Mouse (Mus musculus): ENCODE results near the gene F5. TPM values are rescaled to one million over a fixed set of nuclear protein-coding genes. Genes with fewer than 3 reads are reported as not detected.

F5 gene
- total and polyA plus RNA-seq, 3 experiments, result not detected

DNA sequence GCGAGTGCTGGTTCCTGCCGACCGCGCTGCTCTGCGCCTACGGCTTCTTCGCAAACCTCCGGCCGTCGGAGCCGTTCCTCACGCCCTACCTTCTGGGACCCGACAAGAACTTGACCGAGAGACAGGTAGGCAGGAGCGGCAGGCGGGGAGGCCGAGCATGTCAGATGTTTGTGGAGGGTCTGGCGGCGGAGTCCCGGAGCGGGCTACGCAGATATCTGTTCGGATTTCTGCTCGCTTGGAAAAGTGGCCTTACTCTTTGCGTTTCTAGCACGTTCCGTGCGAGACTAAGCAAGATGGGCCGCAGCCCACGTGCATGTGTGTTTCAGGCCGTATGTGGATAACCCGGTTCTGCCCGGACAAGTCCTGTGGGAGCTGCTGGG lies 97.7 kb downstream of the F5 start:
- DNase-seq (ENCODE audit: low read depth, low spot score), result no peak

DNA sequence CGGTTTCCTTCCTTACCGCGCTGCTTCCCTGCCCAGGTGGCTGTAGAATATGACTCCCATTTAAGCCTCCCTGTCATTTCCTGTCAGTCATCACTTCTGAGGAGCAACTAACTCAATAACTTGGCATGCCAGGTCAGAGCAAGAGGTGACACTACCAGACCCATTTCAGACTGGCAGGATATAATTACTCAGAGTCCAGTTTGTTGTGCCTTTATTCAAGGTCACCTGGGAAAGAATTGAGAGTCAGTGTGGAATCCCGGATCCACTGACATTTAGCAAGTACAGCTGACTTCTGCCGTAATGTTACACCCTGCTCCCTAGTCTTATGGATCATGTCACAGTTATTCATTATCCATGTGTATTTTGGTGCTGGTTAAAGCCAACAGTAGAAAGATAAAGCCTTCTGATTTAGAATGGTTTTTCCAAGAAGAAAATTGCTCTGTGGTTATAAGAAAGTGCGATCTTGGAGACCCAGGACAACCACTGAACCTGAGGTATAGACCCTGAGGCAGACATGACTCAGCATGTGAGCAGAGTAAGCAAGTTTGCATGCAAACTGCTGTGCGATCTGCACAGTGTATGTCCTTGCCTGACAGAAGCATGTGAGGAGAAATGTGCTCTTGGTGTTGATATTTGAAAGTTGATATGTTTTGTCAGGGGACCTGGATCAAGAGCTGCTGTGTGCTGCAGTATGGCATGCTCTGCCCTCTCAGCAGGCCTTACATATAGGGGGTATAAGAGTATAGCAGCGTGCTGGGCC lies 98.9 kb downstream of the F5 start:
- peaks cover 5 to 15% of the 10 kb centered on the region in 2 experiments for H3K4me1 ChIP-seq (ENCODE audit: control insufficient read depth in 1 of 2, insufficient read depth in 2 of 2, low read length in 2 of 2)
- no peak overlapping the region for H3K27ac ChIP-seq (ENCODE audit: control insufficient read depth, low read depth, low read length)
- H3K9ac ChIP-seq (ENCODE audit: control insufficient read depth, low read depth, low read length, poor library complexity, severe bottlenecking), result peak overlapping the region; percentile 3; the same call in 1 of the 2 replicates
- peaks cover 0 to 17% of the 10 kb centered on the region in 2 experiments; a peak in 2 of 4 replicates for H3K36me3 ChIP-seq (ENCODE audit: control insufficient read depth in 1 of 2, insufficient read depth in 2 of 2, low read length in 2 of 2)
- TF ChIP-seq POLR2A (IDR thresholded peaks at IDR 0.05; ENCODE audit: control insufficient read depth in 1 of 2, insufficient read depth in 1 of 2, low read depth in 1 of 2, low read length in 2 of 2, poor library complexity in 1 of 2) (no peak), POLR2AphosphoS2 (IDR thresholded peaks at IDR 0.05; ENCODE audit: low read length) (no peak), MXI1 (IDR thresholded peaks at IDR 0.05; ENCODE audit: low read depth, low read length) (peak; percentile 63), ZMIZ1 (IDR thresholded peaks at IDR 0.05; ENCODE audit: low read depth, low read length) (no peak), TCF12 (IDR thresholded peaks at IDR 0.05; ENCODE audit: low read depth, low read length) (no peak), USF1 (IDR thresholded peaks at IDR 0.05; ENCODE audit: low read depth, low read length) (no peak), HCFC1 (IDR thresholded peaks at IDR 0.05; ENCODE audit: low read depth, low read length) (no peak), MEF2A (IDR thresholded peaks at IDR 0.05; ENCODE audit: extremely low read depth, insufficient replicate concordance, low read depth, low read length, poor library complexity, severe bottlenecking) (no peak), MAX (IDR thresholded peaks at IDR 0.05; ENCODE audit: low read length) (0 out of 2 replicates have a peak, but pooled peaks have one; percentile 16), SIN3A (IDR thresholded peaks at IDR 0.05; ENCODE audit: low read length) (peak; percentile 58; the same call in 1 of the 2 replicates), TAL1 (IDR thresholded peaks at IDR 0.05; ENCODE audit: low read length) (no peak), RCOR1 (IDR thresholded peaks at IDR 0.05; ENCODE audit: low read depth, low read length) (peak; percentile 16; the same call in 1 of the 2 replicates), ZNF384 (IDR thresholded peaks at IDR 0.05; ENCODE audit: low read depth, low read length) (no peak), GATA1 (IDR thresholded peaks at IDR 0.05; ENCODE audit: low read depth, low read length) (0 out of 2 replicates have a peak, but pooled peaks have one; percentile 22), MYB (IDR thresholded peaks at IDR 0.05; ENCODE audit: low read depth, low read length) (no peak)
- H3K4me3 ChIP-seq (ENCODE audit: control insufficient read depth in 1 of 2, insufficient read depth in 1 of 2, low read depth in 2 of 2, low read length in 2 of 2), result peak overlapping the region; percentile 93 to 99
- H3K27me3 ChIP-seq (ENCODE audit: control insufficient read depth in 1 of 2, insufficient read depth in 2 of 2, low read length in 2 of 2), result no peaks in the 10 kb centered on the region
- peaks cover 16% of the 10 kb centered on the region for H3K79me2 ChIP-seq (ENCODE audit: control insufficient read depth, insufficient read depth, low read length, poor library complexity)
- peak; percentile 72 for DNase-seq (ENCODE audit: low read depth, low spot score)
- no peaks in the 10 kb centered on the region for H3K9me3 ChIP-seq (replicated peaks; ENCODE audit: insufficient read depth, low read length)

More for the DNA sequence above, 97.7 kb downstream of the F5 start:
- Histone ChIP-seq H3K27me3 (ENCODE audit: control insufficient read depth in 1 of 2, insufficient read depth in 2 of 2, low read length in 2 of 2) (peaks cover 0 to 1% of the 10 kb centered on the region in 2 experiments; a peak in 2 of 4 replicates), H3K4me3 (ENCODE audit: control insufficient read depth in 1 of 2, insufficient read depth in 1 of 2, low read depth in 2 of 2, low read length in 2 of 2) (peak overlapping the region; percentile 93 to 99), H3K79me2 (ENCODE audit: control insufficient read depth, insufficient read depth, low read length, poor library complexity) (peaks cover 13% of the 10 kb centered on the region), H3K27ac (ENCODE audit: control insufficient read depth, low read depth, low read length) (peak overlapping the region; percentile 18; the same call in 1 of the 2 replicates), H3K4me1 (ENCODE audit: control insufficient read depth in 1 of 2, insufficient read depth in 2 of 2, low read length in 2 of 2) (peaks cover 5 to 15% of the 10 kb centered on the region in 2 experiments), H3K9me3 (replicated peaks; ENCODE audit: insufficient read depth, low read length) (no peaks in the 10 kb centered on the region), H3K36me3 (ENCODE audit: control insufficient read depth in 1 of 2, insufficient read depth in 2 of 2, low read length in 2 of 2) (peaks cover 0 to 17% of the 10 kb centered on the region in 2 experiments; a peak in 2 of 4 replicates), H3K9ac (ENCODE audit: control insufficient read depth, low read depth, low read length, poor library complexity, severe bottlenecking) (peak overlapping the region; percentile 83)
- TF ChIP-seq MAX (IDR thresholded peaks at IDR 0.05; ENCODE audit: low read length) (peak; percentile 58), UBTF (IDR thresholded peaks at IDR 0.05; ENCODE audit: borderline replicate concordance, insufficient read depth, low read depth, low read length) (no peak), NRF1 (IDR thresholded peaks at IDR 0.05; ENCODE audit: insufficient read depth, low read depth, low read length, poor library complexity, severe bottlenecking) (no peak), MXI1 (IDR thresholded peaks at IDR 0.05; ENCODE audit: low read depth, low read length) (peak; percentile 71), E2F4 (IDR thresholded peaks at IDR 0.05; ENCODE audit: borderline replicate concordance, low read depth, low read length) (no peak), MAFK (IDR thresholded peaks at IDR 0.05; ENCODE audit: borderline replicate concordance, low read depth, low read length) (no peak), CTCF (IDR thresholded peaks at IDR 0.05 in 2 of 3, conservative IDR thresholded peaks at IDR 0.05 in 1 of 3; ENCODE audit: control insufficient read depth in 1 of 3, insufficient read depth in 1 of 3, low read depth in 2 of 3, low read length in 3 of 3, poor library complexity in 1 of 3, severe bottlenecking in 1 of 3) (no peak), SIN3A (IDR thresholded peaks at IDR 0.05; ENCODE audit: low read length) (peak; percentile 74; the same call in 1 of the 2 replicates), MYC (IDR thresholded peaks at IDR 0.05; ENCODE audit: low read depth, low read length) (peak; percentile 30; the same call in 1 of the 2 replicates), GABPA (IDR thresholded peaks at IDR 0.05; ENCODE audit: low read depth, low read length) (no peak)

All from MEL (cell line).